ENCODE assay signal across 10 mouse cellular contexts in the genomic region with DNA sequence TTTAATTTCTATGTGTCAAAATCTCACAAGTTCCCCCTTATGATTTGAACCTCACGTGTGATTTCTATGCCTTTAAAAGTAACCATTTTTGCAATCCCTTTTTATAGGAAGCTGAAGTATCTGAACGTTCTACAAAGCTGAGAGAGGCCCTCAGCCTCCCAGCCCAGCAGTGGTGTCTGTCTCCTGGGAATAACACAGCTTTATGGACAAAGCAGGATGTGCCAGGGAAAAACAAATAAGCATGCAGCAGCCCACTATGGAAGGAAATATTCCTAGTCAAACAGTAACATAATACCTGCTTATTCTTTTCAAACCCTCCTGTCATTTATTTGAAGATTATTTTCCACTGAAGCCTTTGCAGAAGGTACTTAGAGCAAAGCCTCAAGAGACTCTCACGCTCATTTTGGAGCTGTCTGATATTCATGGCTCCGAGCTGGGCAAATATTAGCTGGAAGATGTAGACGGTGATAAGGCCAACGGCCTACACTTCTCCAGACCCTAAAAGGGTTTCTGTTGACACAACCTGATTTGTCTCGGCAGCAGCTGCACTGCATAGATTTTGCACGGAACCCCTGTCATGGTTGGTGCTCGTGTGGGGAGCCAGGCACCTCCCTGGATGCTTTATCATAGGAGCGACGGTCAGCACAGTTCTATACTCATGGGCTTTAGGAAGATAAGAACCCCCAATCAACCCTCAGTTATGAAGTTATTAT. TPM values are rescaled to one million over a fixed set of nuclear protein-coding genes. Genes with fewer than 3 reads are reported as not detected.
A peak's percentile ranks its signal among the peaks of the same experiment; 100 is the strongest.
DNase-seq lines count a peak whose midpoint lies in the region; ATAC-seq and TF ChIP-seq lines count a peak whose summit lies in the region.
"Had no signal": no experiment of that assay in that cellular context is flagged by ENCODE, and none has a peak within 500 bp of the region (broad histone marks: within the 10 kb centered on the region; RNA-seq: fewer than 3 reads in every experiment).

No protein-coding gene starts in this region.

- no peak overlapping the region for H3K4me3 ChIP-seq in forebrain, embryonic 10.5 days
- no peak overlapping the region for H3K4me3 ChIP-seq in forebrain, embryonic 16.5 days (replicated peaks; ENCODE audit: low read length)
- no peak overlapping the region for H3K4me3 ChIP-seq in lung, embryonic 14.5 days (ENCODE audit: low read depth, low read length)
- H3K4me3 ChIP-seq in limb, embryonic 15.5 days = no peak overlapping the region
- no peak overlapping the region for H3K4me3 ChIP-seq in midbrain, postnatal 0 days (ENCODE audit: low read depth, low read length)
- H3K4me3 ChIP-seq: neural tube, embryonic 12.5 days had no signal

- peaks cover 21% of the 10 kb centered on the region for H3K27me3 ChIP-seq in forebrain, embryonic 10.5 days (ENCODE audit: poor library complexity, severe bottlenecking)
- no peaks in the 10 kb centered on the region for H3K27me3 ChIP-seq in forebrain, embryonic 16.5 days (replicated peaks; ENCODE audit: control insufficient read depth, insufficient read depth, low read length)
- H3K27me3 ChIP-seq in lung, embryonic 14.5 days (ENCODE audit: insufficient read depth, low read length) = no peaks in the 10 kb centered on the region
- no peaks in the 10 kb centered on the region for H3K27me3 ChIP-seq in limb, embryonic 15.5 days
- H3K27me3 ChIP-seq in midbrain, postnatal 0 days (ENCODE audit: insufficient read depth, low read length) = no peaks in the 10 kb centered on the region
- H3K27me3 ChIP-seq: neural tube, embryonic 12.5 days had no signal

- no peak overlapping the region for H3K9ac ChIP-seq in forebrain, embryonic 16.5 days (replicated peaks; ENCODE audit: low read depth, low read length)
- H3K9ac ChIP-seq in lung, embryonic 14.5 days = no peak overlapping the region
- no peak overlapping the region for H3K9ac ChIP-seq in limb, embryonic 15.5 days
- 0 out of 2 replicates have a peak overlapping the region, but pooled peaks have one; percentile 33 for H3K9ac ChIP-seq in midbrain, postnatal 0 days (replicated peaks; ENCODE audit: low read length, poor library complexity, severe bottlenecking)
- H3K9ac ChIP-seq: neural tube, embryonic 12.5 days had no signal

- 68% methylated on average over 11 of the region's 11 CpGs for WGBS in forebrain, embryonic 10.5 days
- 70% methylated on average over 11 of the region's 11 CpGs for WGBS in forebrain, embryonic 16.5 days
- WGBS in lung, embryonic 14.5 days = 19% methylated on average over 11 of the region's 11 CpGs
- 47% methylated on average over 11 of the region's 11 CpGs for WGBS in limb, embryonic 15.5 days
- WGBS in midbrain, postnatal 0 days = 29% methylated on average over 11 of the region's 11 CpGs

- DNase-seq in forebrain, embryonic 10.5 days (ENCODE audit: extremely low spot score, low spot score) = no peak
- DNase-seq in lung, embryonic 14.5 days = peak; percentile 75
- DNase-seq in lung, postnatal 36 days = no peak
- no peak for DNase-seq in midbrain, postnatal 0 days (ENCODE audit: low spot score)
- DNase-seq in adrenal gland, postnatal 36 days = no peak
- DNase-seq in retina, postnatal 1 day = no peak
- DNase-seq: spleen, adult 18-20 months had no signal

- no peak overlapping the region for H3K4me2 ChIP-seq in forebrain, embryonic 16.5 days (ENCODE audit: low read length)
- peak overlapping the region; percentile 7; the same call in 1 of the 2 replicates for H3K4me2 ChIP-seq in lung, embryonic 14.5 days
- no peak overlapping the region for H3K4me2 ChIP-seq in limb, embryonic 15.5 days
- no peak overlapping the region for H3K4me2 ChIP-seq in midbrain, postnatal 0 days (ENCODE audit: low read depth, low read length, poor library complexity, severe bottlenecking)
- H3K4me2 ChIP-seq: neural tube, embryonic 12.5 days had no signal

- no peaks in the 10 kb centered on the region for H3K9me3 ChIP-seq in forebrain, embryonic 10.5 days
- H3K9me3 ChIP-seq in forebrain, embryonic 16.5 days (ENCODE audit: control insufficient read depth, low read length) = no peaks in the 10 kb centered on the region
- no peaks in the 10 kb centered on the region for H3K9me3 ChIP-seq in lung, embryonic 14.5 days (ENCODE audit: low read depth, low read length)
- H3K9me3 ChIP-seq in limb, embryonic 15.5 days = no peaks in the 10 kb centered on the region
- no peaks in the 10 kb centered on the region for H3K9me3 ChIP-seq in midbrain, postnatal 0 days (ENCODE audit: low read length)
- H3K9me3 ChIP-seq: neural tube, embryonic 12.5 days had no signal

- H3K27ac ChIP-seq in forebrain, embryonic 10.5 days = peak overlapping the region; percentile 68
- H3K27ac ChIP-seq in forebrain, embryonic 16.5 days (ENCODE audit: low read length) = no peak overlapping the region
- H3K27ac ChIP-seq in lung, embryonic 14.5 days (ENCODE audit: low read depth) = peak overlapping the region; percentile 99
- H3K27ac ChIP-seq in limb, embryonic 15.5 days = peak overlapping the region; percentile 59; the same call in 1 of the 2 replicates
- no peak overlapping the region for H3K27ac ChIP-seq in midbrain, postnatal 0 days (ENCODE audit: low read depth, low read length)
- H3K27ac ChIP-seq: neural tube, embryonic 12.5 days had no signal

- no peaks in the 10 kb centered on the region for H3K36me3 ChIP-seq in forebrain, embryonic 10.5 days (replicated peaks)
- H3K36me3 ChIP-seq in forebrain, embryonic 16.5 days (ENCODE audit: control insufficient read depth, insufficient read depth) = no peaks in the 10 kb centered on the region
- no peaks in the 10 kb centered on the region for H3K36me3 ChIP-seq in lung, embryonic 14.5 days (ENCODE audit: insufficient read depth)
- no peaks in the 10 kb centered on the region for H3K36me3 ChIP-seq in limb, embryonic 15.5 days
- no peaks in the 10 kb centered on the region for H3K36me3 ChIP-seq in midbrain, postnatal 0 days (ENCODE audit: insufficient read depth, low read length)
- H3K36me3 ChIP-seq: neural tube, embryonic 12.5 days had no signal

- peaks cover 76% of the 10 kb centered on the region for H3K4me1 ChIP-seq in forebrain, embryonic 10.5 days
- H3K4me1 ChIP-seq in forebrain, embryonic 16.5 days (replicated peaks; ENCODE audit: control insufficient read depth, insufficient read depth, low read length) = no peaks in the 10 kb centered on the region
- H3K4me1 ChIP-seq in lung, embryonic 14.5 days (ENCODE audit: insufficient read depth) = peaks cover 60% of the 10 kb centered on the region
- H3K4me1 ChIP-seq in limb, embryonic 15.5 days = peaks cover 16% of the 10 kb centered on the region
- H3K4me1 ChIP-seq in midbrain, postnatal 0 days (ENCODE audit: insufficient read depth, low read length) = 0 out of 2 replicates have a peak, but pooled peaks cover under 1% of the 10 kb centered on the region

- ATAC-seq in forebrain, embryonic 16.5 days = no peak
- peak; percentile 80 for ATAC-seq in lung, embryonic 14.5 days (ENCODE audit: insufficient read depth)
- ATAC-seq in limb, embryonic 15.5 days (ENCODE audit: insufficient number of reproducible peaks, low FRiP score, low TSS enrichment, low read depth) = no peak
- ATAC-seq in midbrain, postnatal 0 days (ENCODE audit: low FRiP score) = no peak

- no peak for TF ChIP-seq CTCF in lung, embryonic 14.5 days (IDR thresholded peaks at IDR 0.05; ENCODE audit: low read depth)
- TF ChIP-seq CTCF in midbrain, postnatal 0 days (IDR thresholded peaks at IDR 0.05) = no peak

RNA-seq across cellular contexts. Expression of a gene that starts 13.3 kb away (rescaled TPM):
- polyA plus RNA-seq in forebrain, embryonic 10.5 days (2016; fragmentation: Nextera tagmentation; extraction: Ambion mirVana) = 5.1 and 6.0 TPM in 2 replicates
- polyA plus RNA-seq in forebrain, embryonic 16.5 days (2015; fragmentation: Nextera tagmentation; extraction: Ambion mirVana) = 3.2 and 4.4 TPM in 2 replicates
- 13.1 and 13.4 TPM in 2 replicates for polyA plus RNA-seq in lung, embryonic 14.5 days (2014; fragmentation: Nextera tagmentation; extraction: Ambion mirVana)
- 17.6 and 35.9 TPM in 2 replicates for polyA plus RNA-seq in limb, embryonic 15.5 days (2015; fragmentation: Nextera tagmentation; extraction: Ambion mirVana)
- total RNA-seq in midbrain, postnatal 0 days (2014; rRNA removed) = 27.4 and 35.0 TPM in 2 replicates
- 23.0 and 23.4 TPM in 2 replicates for polyA plus RNA-seq in midbrain, postnatal 0 days (2015; fragmentation: Nextera tagmentation; extraction: Ambion mirVana)
- total RNA-seq in adrenal gland, postnatal 36 days (2021) = 10 to 100 TPM; 46.6 to 59.1 TPM

Comparison
In these comparisons a context has a peak if more than half of its experiments do, and no peak if none do; other contexts are left out.
1. H3K27ac ChIP-seq: peak in forebrain, embryonic 10.5 days (single experiment), lung, embryonic 14.5 days (single experiment) and limb, embryonic 15.5 days (single experiment); none in forebrain, embryonic 16.5 days (single experiment) and midbrain, postnatal 0 days (single experiment).